Mouse (Mus musculus): ENCODE data around the gene Nos2.

Gene Nos2

DNA sequence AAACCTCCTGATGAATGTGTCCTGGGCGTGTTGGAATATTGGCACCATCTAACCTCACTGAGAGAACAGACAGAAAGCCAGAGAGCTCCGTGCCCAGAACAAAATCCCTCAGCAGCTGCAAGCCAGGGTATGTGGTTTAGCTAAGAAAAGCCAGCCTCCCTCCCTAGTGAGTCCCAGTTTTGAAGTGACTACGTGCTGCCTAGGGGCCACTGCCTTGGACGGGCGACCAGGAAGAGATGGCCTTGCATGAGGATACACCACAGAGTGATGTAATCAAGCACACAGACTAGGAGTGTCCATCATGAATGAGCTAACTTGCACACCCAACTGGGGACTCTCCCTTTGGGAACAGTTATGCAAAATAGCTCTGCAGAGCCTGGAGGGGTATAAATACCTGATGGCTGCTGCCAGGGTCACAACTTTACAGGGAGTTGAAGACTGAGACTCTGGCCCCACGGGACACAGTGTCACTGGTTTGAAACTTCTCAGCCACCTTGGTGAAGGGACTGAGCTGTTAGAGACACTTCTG, at the start of gene Nos2:
Nos2 (plus strand) TSS at position 377 of the 529 bp plus-strand sequence.
- in situ Hi-C loops (cut with MboI; ENCODE audit: low sequenced_read_pairs): no loop called here

DNA sequence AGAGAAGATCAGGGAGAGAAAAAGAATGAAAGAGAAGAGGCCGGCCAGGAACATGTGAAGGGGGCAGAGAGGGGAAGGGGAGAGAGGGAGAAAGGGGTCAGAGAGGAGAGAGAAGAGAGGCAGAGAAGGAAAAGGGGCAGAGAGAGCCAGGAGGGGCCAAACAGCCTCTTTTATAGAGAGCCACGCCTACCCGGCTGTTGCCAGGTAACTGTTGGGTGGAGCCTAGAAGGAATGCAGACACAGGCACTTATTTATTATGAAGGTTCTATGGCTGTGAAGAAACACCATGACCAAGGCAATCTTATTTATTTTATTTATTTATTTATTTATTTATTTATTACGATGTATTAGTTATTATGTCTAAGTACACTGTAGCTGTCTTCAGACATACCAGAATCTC, 49.7 kb upstream of the Nos2 start:
- in situ Hi-C loops (cut with MboI; ENCODE audit: low sequenced_read_pairs): no loop called here

DNA sequence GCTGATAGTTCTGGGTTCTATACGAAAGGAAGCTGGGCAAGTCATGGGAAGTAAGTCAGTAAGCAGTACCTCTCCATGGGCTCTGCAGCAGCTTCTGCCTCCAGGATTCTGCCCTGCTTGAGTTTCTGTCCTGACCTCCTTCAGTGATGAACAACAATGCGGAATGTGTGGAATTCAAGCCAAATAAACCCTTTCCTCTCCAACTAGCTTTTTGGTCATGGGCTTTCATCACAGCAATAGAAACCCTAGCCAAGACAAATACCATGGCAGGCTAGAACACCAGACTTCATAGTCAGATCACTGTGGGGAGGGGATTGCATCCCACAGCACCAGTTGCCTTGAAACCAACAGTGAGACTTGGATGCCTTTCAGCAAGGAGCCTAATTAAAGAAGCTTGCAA, 47.8 kb upstream of the Nos2 start:
- in situ Hi-C loops (cut with MboI; ENCODE audit: low sequenced_read_pairs): no loop called here

GRCm38 (mm10) chr11:78879727-78880126, 40.9 kb upstream of the Nos2 start:
- in situ Hi-C loops (cut with MboI; ENCODE audit: low sequenced_read_pairs): no loop called here

DNA sequence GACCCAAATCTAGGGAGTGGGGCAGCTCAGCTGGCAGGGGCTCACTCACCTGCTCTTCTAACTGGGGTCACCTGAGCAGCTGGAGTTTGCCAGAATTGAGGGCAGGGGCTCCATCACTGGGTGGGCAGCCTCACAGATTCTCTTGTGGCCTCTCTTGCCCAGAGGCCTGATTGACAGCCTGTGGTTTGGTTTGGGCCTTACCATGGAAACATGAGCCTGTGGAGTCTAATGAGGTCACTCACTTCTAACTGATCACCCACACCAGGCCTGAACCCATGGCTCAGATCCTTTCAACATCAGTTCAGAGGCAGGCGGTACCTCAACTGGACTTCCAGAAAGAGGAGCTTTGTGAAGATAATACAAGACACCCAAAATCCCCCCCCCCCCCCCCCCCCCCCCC, 33.9 kb upstream of the Nos2 start:
- in situ Hi-C loops (cut with MboI; ENCODE audit: low sequenced_read_pairs): no loop called here

DNA sequence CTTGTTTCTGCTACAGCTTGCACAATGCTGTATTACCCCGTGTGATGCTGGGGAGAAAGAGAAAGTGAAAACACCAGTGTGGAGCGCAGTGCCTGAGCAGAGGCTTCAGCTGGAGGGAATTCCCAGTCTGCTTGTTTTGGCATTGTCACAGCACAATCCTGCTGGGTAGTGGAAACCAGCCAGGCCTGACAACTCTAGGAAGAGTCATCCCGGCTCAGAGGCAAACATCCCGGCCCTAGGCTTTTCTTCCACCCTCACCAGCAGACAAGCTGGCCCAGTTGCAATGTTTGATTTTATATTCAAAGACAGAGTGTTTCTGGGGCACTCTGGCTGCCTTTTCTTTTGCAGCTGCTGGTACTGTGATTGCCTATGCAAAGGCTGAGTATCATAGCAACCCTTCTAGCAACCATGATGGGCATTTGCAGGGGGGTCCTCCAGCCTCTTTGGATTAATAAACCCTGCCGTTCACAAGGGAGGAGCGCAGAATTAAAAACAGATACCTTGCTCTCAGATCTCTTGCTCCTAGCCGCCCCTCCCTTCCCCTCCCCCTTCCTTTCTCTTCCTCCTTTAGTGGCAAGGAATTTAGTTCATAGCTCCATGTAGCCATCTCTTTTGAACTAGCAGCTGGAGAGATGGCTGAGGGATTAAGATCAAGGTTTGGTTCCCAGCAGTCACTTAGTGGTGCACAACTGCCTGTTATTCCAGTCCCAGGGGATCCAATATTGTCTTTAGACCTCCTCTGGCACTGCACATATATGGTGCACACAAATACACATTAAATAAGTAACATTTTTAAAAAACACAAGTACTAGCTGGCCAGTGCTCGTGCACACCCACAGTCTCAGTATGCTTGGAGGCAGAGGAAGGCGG, 33.2 kb upstream of the Nos2 start:
- in situ Hi-C loops (cut with MboI; ENCODE audit: low sequenced_read_pairs): no loop called here

DNA sequence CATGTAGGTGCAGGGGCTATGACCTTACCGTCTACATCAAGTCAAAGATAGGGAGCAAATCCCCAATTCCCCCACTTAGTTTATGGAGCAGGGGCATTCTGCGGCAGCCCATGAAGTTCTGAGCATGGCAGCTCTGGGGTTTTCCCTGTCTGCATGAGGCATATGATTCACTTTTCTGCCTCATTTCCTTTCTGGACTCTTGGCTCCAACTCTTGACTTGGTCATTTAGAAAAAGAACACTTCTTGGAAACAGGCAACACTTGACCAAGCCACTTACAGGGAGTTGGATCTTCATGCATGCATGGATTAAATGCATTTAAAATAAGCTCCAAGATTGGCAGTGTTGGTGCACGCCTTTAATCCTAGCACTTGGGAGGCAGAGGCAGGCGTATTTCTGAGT, 31.4 kb upstream of the Nos2 start:
- in situ Hi-C loops (cut with MboI; ENCODE audit: low sequenced_read_pairs): no loop called here

DNA sequence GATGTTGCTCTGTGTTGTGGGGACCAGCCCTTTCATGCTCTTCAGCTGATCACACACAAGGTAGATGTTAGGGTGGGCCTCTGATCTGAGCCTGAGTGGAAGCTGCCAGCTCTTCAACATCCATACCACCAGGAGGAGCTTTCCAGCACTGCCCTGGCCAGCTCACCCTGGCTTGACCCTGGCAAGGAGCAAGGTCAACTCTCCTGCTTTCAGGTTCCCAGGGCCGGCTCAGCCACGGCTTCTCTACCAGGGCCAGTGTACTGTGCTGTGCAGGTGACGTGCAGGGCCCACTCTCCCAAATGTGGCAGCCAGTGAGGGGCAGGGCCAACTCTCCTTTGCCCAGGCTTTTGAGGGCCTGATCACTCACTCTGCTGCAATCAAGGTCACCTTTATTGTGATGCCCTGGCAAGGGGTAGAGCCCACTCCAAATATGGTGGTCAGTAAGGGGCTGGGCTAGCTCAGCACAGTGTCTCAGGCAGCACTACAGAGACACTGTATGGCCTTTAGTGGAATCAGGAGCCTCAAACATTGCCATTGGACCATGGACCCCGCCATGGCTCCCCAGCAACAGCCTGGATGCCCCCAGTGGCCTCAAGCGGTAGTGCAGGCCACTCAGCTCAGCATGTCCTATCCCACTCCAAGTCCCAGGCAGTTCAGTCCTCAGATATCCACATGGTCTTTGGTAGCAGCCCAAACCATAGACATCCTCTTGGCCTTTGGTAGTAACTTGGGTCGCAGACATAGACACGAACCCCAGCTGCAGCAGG, 24.0 kb upstream of the Nos2 start:
- in situ Hi-C loops (cut with MboI; ENCODE audit: low sequenced_read_pairs): no loop called here

DNA sequence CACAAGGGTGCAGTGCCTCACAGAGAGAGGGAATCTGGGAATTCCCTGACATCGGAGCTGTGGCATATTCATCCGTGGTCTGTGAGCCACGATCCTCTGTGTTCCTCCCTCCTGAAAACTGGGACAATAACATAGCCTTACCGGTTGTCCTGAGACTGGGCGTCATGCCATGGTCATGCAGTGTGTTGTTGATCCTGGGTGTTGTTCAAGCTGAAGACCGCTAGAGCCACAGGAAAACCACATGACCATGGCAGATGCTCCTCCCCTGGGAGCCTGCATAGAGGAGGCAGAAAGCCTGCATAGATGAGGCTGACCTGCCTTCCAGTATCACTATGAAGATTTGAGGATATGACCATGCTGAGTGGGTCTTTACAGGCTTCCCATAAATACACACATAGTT, 5.1 kb upstream of the Nos2 start:
- in situ Hi-C loops (cut with MboI; ENCODE audit: low sequenced_read_pairs): no loop called here

- in situ Hi-C loops (cut with MboI; ENCODE audit: low sequenced_read_pairs): no loop called here
Measured at GRCm38 (mm10) chr11:78916410-78916809, 4.2 kb upstream of the Nos2 start.

DNA sequence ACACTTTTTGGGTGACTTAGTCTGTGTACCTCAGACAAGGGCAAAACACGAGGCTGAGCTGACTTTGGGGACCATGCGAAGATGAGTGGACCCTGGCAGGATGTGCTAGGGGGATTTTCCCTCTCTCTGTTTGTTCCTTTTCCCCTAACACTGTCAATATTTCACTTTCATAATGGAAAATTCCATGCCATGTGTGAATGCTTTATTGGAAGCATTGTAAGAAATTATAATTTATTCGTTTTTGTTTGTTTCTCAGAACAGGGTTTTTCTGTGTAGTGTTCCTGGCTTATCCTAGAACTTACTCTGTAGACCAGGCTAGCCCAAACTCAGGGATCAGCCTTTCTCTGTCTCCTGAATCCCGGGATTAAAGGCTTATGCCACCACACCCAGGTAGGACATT, 842 bp upstream of the Nos2 start:
- in situ Hi-C loops (cut with MboI; ENCODE audit: low sequenced_read_pairs): no loop called here

GRCm38 (mm10) chr11:78922678-78923407, 2.3 kb downstream of the Nos2 start:
- in situ Hi-C loops (cut with MboI; ENCODE audit: low sequenced_read_pairs): no loop called here

DNA sequence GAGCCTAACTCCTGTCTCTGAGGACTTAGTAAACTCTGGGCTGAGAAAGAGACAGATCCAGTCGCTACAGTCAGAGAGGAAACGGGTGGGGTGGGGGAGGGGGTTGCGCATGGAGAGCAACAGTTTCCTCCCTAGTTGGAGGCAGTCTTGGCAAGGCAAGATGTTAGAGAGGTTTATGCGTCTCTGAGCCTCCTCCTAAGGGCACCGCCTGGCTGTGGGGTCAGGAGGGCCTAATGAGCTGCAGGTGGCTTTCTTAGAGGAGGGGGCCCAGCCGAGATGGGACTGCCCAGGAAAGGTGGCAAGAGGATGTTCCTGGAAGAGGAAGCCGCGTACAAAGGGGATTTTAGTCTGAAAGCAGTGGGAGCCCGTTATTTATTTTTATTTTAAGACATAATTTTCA, 3.5 kb downstream of the Nos2 start:
- in situ Hi-C loops (cut with MboI; ENCODE audit: low sequenced_read_pairs): no loop called here

DNA sequence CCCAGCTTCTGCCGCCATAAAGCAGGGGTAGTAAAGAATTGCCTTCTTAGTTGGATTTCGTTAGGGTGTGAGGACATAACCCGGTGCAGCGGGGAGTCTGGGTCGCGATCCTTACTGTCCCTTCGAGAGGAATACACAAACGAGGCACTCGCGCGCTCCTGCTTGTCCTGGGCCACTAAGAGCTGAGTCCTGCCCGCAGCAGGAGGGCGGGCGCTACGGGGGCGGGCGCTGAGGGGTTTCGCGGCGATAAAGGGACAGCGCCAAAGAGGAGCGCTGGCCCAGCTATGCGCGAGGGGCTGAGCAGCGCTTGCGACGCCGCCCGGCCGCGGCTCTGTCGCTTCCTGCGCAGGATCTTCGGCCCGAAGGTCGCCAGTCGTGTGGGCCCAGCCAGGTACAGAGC, 4.3 kb downstream of the Nos2 start:
- in situ Hi-C loops (cut with MboI; ENCODE audit: low sequenced_read_pairs): no loop called here

GRCm38 (mm10) chr11:78929345-78929744, 8.8 kb downstream of the Nos2 start:
- in situ Hi-C loops (cut with MboI; ENCODE audit: low sequenced_read_pairs): no loop called here

DNA sequence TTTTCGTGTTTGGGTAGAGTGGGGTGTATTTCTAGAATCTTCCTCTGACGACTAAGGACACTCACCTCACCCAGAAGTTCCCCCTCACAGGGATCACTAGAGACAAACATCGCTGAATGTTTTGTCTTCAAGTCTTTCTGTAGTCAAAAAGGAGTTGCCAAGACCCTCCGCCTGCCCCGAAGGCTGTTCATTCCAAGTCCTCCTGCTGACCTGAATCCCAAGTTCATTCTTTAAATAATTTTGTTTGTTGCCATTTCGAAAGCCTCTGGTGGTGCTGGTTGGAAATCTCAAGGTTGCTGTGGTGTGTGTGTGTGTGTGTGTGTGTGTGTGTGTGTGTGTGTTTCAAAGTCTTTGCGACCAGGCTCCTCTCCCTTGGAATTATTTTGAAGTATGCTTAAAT, 13.7 kb downstream of the Nos2 start:
- in situ Hi-C loops (cut with MboI; ENCODE audit: low sequenced_read_pairs): no loop called here

GRCm38 (mm10) chr11:78934727-78935126, 14.1 kb downstream of the Nos2 start:
- in situ Hi-C loops (cut with MboI; ENCODE audit: low sequenced_read_pairs): no loop called here

- in situ Hi-C loops (cut with MboI; ENCODE audit: low sequenced_read_pairs): no loop called here
Measured at GRCm38 (mm10) chr11:78935178-78935577, 14.6 kb downstream of the Nos2 start.

GRCm38 (mm10) chr11:78943083-78943482, 22.5 kb downstream of the Nos2 start:
- in situ Hi-C loops (cut with MboI; ENCODE audit: low sequenced_read_pairs): no loop called here

GRCm38 (mm10) chr11:78950365-78950764, 29.8 kb downstream of the Nos2 start:
- in situ Hi-C loops (cut with MboI; ENCODE audit: low sequenced_read_pairs): no loop called here

DNA sequence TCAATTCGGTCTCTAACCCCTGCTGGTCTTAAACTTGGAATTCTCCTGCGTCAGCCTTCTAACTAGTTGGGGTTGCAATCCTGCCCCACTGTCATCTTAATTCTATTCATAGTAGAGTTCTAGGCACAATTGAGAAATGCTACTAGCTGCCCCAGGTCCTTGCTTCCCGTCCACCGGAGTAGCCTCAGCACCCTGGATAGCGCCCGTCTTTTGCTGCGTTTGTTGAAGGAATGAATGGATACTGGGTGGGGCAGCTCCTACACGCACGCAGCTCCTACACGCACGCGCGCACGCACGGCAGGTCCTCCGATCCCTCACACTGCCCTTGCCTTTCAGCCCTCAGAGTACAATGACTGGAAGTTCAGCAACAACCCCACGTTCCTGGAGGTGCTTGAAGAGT, 31.9 kb downstream of the Nos2 start:
- in situ Hi-C loops (cut with MboI; ENCODE audit: low sequenced_read_pairs): no loop called here

Data from CH12F3 (cell line).